Mouse (Mus musculus): ENCODE results near the gene Fam136a.

DNA sequence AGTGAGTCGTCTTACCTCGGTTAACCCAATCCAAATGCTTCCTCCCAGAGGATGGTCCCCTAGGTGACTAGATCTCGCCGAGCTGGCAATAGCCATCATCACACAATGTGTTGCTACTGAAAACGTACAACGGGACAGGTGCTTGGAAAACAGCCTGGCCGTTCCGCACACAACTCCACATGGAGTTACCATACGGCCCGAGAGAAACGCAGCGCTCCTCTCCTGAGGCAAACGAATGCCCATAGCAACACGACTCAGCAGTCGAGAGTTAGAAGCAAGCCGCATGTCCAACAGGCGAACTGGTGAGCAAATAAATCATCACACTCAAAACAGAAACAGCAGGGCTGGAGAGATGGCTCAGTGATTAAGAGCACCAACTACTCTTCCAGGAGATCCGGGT lies 38.6 kb upstream of the Fam136a start:
- TF ChIP-seq CTCF (IDR thresholded peaks at IDR 0.05; ENCODE audit: extremely low read depth, insufficient read depth, insufficient read length, insufficient replicate concordance) (no peak), POLR2A (IDR thresholded peaks at IDR 0.05; ENCODE audit: low read depth, low read length) (no peak)

Measured in spleen, adult 2 months (tissue).